Mouse (Mus musculus): Measurements from ENCODE around the gene Frmpd1.

The Frmpd1 gene

GRCm38 (mm10) chr4:45332466-45332865 is 147.8 kb downstream of the Frmpd1 start:
- DNase-seq: no peak
